Mouse (Mus musculus) MEL (cell line): ENCODE measurements around the gene Ccser1.

Source experiments
- CTCF ChIP-seq, 3 experiments: IDR thresholded peaks in 2 of 3; conservative IDR thresholded peaks in 1 of 3; 2 replicates each; pipeline ENCODE4 v1.5.1; 2011 to 2012; ENCODE audit warnings: low read length in 3 of 3, low read depth in 2 of 3, mild to moderate bottlenecking in 2 of 3, improper control_type of control experiment in 1 of 3, inconsistent platforms in 1 of 3, mixed read lengths in 1 of 3, moderate library complexity in 1 of 3; ENCODE audit not compliant: control insufficient read depth in 1 of 3, insufficient read depth in 1 of 3, poor library complexity in 1 of 3, severe bottlenecking in 1 of 3
- EP300 ChIP-seq, 2 experiments: IDR thresholded peaks; 2 replicates each; pipeline ENCODE4 v1.6.1; 2011; ENCODE audit warnings: improper control_type of control experiment in 2 of 2, low read length in 2 of 2, low read depth in 1 of 2, mild to moderate bottlenecking in 1 of 2
- JUND ChIP-seq: IDR thresholded peaks from 2 replicates; pipeline ENCODE4 v1.6.1; 2011; ENCODE audit warnings: low read depth, mild to moderate bottlenecking, improper control_type of control experiment, low read length
- POLR2A ChIP-seq, 2 experiments: IDR thresholded peaks; 2 replicates each; pipeline ENCODE4 v1.6.1; 2011 to 2012; ENCODE audit warnings: low read length in 2 of 2, mild to moderate bottlenecking in 2 of 2, control low read depth in 1 of 2, improper control_type of control experiment in 1 of 2, low read depth in 1 of 2, moderate library complexity in 1 of 2; ENCODE audit not compliant: control insufficient read depth in 1 of 2, insufficient read depth in 1 of 2, poor library complexity in 1 of 2
- POLR2AphosphoS5 ChIP-seq: IDR thresholded peaks from 2 replicates; pipeline ENCODE4 v1.6.1; 2012; ENCODE audit warnings: low read depth, borderline replicate concordance, mild to moderate bottlenecking, inconsistent platforms, low read length, moderate library complexity, mixed read lengths
- SIN3A ChIP-seq: IDR thresholded peaks from 2 replicates; pipeline ENCODE4 v1.6.1; 2012; ENCODE audit warnings: low read length, improper control_type of control experiment, inconsistent platforms
- TAL1 ChIP-seq: IDR thresholded peaks from 2 replicates; pipeline ENCODE4 v1.6.1; 2012; ENCODE audit warnings: mild to moderate bottlenecking, inconsistent platforms, low read length, moderate library complexity, mixed read lengths

GRCm38 (mm10) chr6:61233060-61233459 lies 52.9 kb downstream of the Ccser1 start:
- no peak for TF ChIP-seq TAL1
- no peak for TF ChIP-seq CTCF (IDR thresholded peaks at IDR 0.05 in 2 of 3, conservative IDR thresholded peaks at IDR 0.05 in 1 of 3; ENCODE audit: control insufficient read depth in 1 of 3, insufficient read depth in 1 of 3, low read depth in 2 of 3, low read length in 3 of 3, poor library complexity in 1 of 3, severe bottlenecking in 1 of 3)
- no peak for TF ChIP-seq SIN3A
- TF ChIP-seq POLR2A (IDR thresholded peaks at IDR 0.05; ENCODE audit: control insufficient read depth in 1 of 2, insufficient read depth in 1 of 2, low read depth in 1 of 2, low read length in 2 of 2, poor library complexity in 1 of 2), result no peak
- TF ChIP-seq JUND, result no peak
- no peak for TF ChIP-seq POLR2AphosphoS5
- TF ChIP-seq EP300 (IDR thresholded peaks at IDR 0.05; ENCODE audit: low read depth in 1 of 2, low read length in 2 of 2), result no peak
